8 mouse cellular contexts compared by ENCODE assay signal in the genomic region with DNA sequence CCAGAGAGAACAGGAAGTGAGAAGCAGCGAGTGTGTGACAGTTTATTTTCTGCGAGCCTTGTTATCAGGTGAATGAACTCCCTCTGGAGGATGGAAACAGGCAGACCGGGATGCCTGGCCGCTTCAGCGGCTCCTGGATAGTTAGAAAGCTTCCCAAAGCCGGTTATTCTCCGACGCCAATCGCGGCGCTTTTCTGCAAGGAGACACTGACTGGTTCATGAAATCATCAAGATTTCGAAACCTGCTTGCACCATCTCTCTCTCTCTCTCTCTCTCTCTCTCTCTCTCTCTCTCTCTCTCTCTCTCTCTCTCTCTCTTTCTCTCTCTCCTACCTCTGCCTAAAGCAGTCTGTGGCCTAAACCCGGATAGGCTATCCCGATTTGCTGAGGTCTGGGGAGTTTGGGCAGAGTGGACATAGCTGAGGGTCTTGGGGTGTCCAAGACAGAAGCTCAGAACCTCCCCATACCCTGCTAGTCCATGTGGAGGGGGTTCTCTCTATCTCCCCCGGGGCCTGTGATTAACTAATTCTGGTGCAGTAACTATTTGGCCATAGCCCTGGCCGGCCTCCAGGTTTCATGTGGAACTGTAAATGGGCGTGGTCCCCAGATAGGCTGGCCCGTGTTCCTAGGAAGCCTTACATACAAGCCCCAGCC. TPM values are rescaled to one million over a fixed set of nuclear protein-coding genes. Genes with fewer than 3 reads are reported as not detected.
DNase-seq lines count a peak whose midpoint lies in the region; ATAC-seq and TF ChIP-seq lines count a peak whose summit lies in the region.

No protein-coding gene starts in this region.

- no peaks in the 10 kb centered on the region for H3K27me3 ChIP-seq in intestine, embryonic 15.5 days (replicated peaks)
- H3K27me3 ChIP-seq in liver, embryonic 12.5 days (replicated peaks) = no peaks in the 10 kb centered on the region
- no peaks in the 10 kb centered on the region for H3K27me3 ChIP-seq in stomach, embryonic 15.5 days (replicated peaks)

- H3K27ac ChIP-seq in left cerebral cortex, adult 2 months = no peak overlapping the region
- H3K27ac ChIP-seq in intestine, embryonic 15.5 days = peak overlapping the region; percentile 81
- peak overlapping the region; percentile 97 for H3K27ac ChIP-seq in liver, embryonic 12.5 days
- H3K27ac ChIP-seq in stomach, embryonic 15.5 days = peak overlapping the region; percentile 84

- H3K9ac ChIP-seq in intestine, embryonic 15.5 days = peak overlapping the region; percentile 37
- peak overlapping the region; percentile 83 for H3K9ac ChIP-seq in liver, embryonic 12.5 days
- no peak overlapping the region for H3K9ac ChIP-seq in stomach, embryonic 15.5 days

- intact Hi-C loops in left cerebral cortex, adult 2 months (cut with DNase I) = no loop called here

- no peaks in the 10 kb centered on the region for H3K9me3 ChIP-seq in intestine, embryonic 15.5 days
- H3K9me3 ChIP-seq in liver, embryonic 12.5 days (replicated peaks) = no peaks in the 10 kb centered on the region
- H3K9me3 ChIP-seq in stomach, embryonic 15.5 days = no peaks in the 10 kb centered on the region

- WGBS in intestine, embryonic 15.5 days = 4% methylated on average over 18 of the region's 18 CpGs
- 2% methylated on average over 18 of the region's 18 CpGs for WGBS in liver, embryonic 12.5 days (ENCODE audit: insufficient replicate concordance)
- 5% methylated on average over 18 of the region's 18 CpGs for WGBS in stomach, embryonic 15.5 days

- TF ChIP-seq CTCF in left cerebral cortex, adult 2 months (IDR thresholded peaks at IDR 0.05) = peak; percentile 32

- H3K4me2 ChIP-seq in intestine, embryonic 15.5 days (replicated peaks) = peak overlapping the region; percentile 59
- H3K4me2 ChIP-seq in liver, embryonic 12.5 days = peak overlapping the region; percentile 78
- peak overlapping the region; percentile 66 for H3K4me2 ChIP-seq in stomach, embryonic 15.5 days

- DNase-seq in left cerebral cortex, adult 2 months (ENCODE audit: extremely low spot score in 1 of 2, low spot score in 2 of 2) = peak; percentile 13 to 18
- no peak for DNase-seq in left cerebral cortex, adult 8-10 months (ENCODE audit: low spot score in 2 of 2)
- DNase-seq in cerebellum, postnatal 36 days = peak; percentile 5 to 8

- peak; percentile 58 for ATAC-seq in granulocyte monocyte progenitor cell, adult 5-6 weeks (replicated peaks; ENCODE audit: poor library complexity, severe bottlenecking)
- ATAC-seq in intestine, embryonic 15.5 days = peak; percentile 51
- ATAC-seq in liver, embryonic 12.5 days = peak; percentile 36; the same call in 1 of the 2 replicates
- peak; percentile 51; the same call in 1 of the 2 replicates for ATAC-seq in monocyte, adult 5-6 weeks (replicated peaks; ENCODE audit: insufficient number of reproducible peaks, low FRiP score, low TSS enrichment, poor library complexity, severe bottlenecking)
- peak; percentile 54; the same call in 1 of the 2 replicates for ATAC-seq in stomach, embryonic 15.5 days (ENCODE audit: insufficient read depth, low FRiP score, low read depth)

- H3K36me3 ChIP-seq in intestine, embryonic 15.5 days = no peaks in the 10 kb centered on the region
- no peaks in the 10 kb centered on the region for H3K36me3 ChIP-seq in liver, embryonic 12.5 days
- no peaks in the 10 kb centered on the region for H3K36me3 ChIP-seq in stomach, embryonic 15.5 days

- H3K4me1 ChIP-seq in intestine, embryonic 15.5 days (replicated peaks) = peaks cover 18% of the 10 kb centered on the region
- H3K4me1 ChIP-seq in liver, embryonic 12.5 days = peaks cover 80% of the 10 kb centered on the region
- H3K4me1 ChIP-seq in stomach, embryonic 15.5 days = peaks cover 31% of the 10 kb centered on the region

- H3K4me3 ChIP-seq in left cerebral cortex, adult 2 months = peak overlapping the region; percentile 39
- H3K4me3 ChIP-seq in intestine, embryonic 15.5 days (replicated peaks) = peak overlapping the region; percentile 31
- H3K4me3 ChIP-seq in liver, embryonic 12.5 days = peak overlapping the region; percentile 68
- peak overlapping the region; percentile 33 for H3K4me3 ChIP-seq in stomach, embryonic 15.5 days (replicated peaks)

RNA-seq across cellular contexts. Expression of a gene that starts 7.3 kb away (rescaled TPM):
- 1 to 10 TPM; 2.9 to 3.4 TPM for total RNA-seq in left cerebral cortex, adult 2 months (2021)
- total RNA-seq in left cerebral cortex, adult 8-10 months (2022) = 1 to 10 TPM; 2.5 to 4.4 (median 3.3) TPM
- 43.1 and 67.6 TPM in 2 replicates for total RNA-seq in granulocyte monocyte progenitor cell, adult 5-6 weeks (2014; fragmentation: Nextera tagmentation)
- total RNA-seq in granulocyte monocyte progenitor cell, adult 5-6 weeks (2017) = 29.8 and 36.0 TPM in 2 replicates
- polyA plus RNA-seq in intestine, embryonic 15.5 days (2015; fragmentation: Nextera tagmentation; extraction: Ambion mirVana) = 3.3 and 3.7 TPM in 2 replicates
- 3.8 and 4.5 TPM in 2 replicates for polyA plus RNA-seq in liver, embryonic 12.5 days (2016; fragmentation: Nextera tagmentation; extraction: Ambion mirVana)
- total RNA-seq in monocyte, adult 5-6 weeks (2017) = 28.3 to 57.4 TPM (median 42.9 TPM) in 3 replicates
- polyA plus RNA-seq in stomach, embryonic 15.5 days (2015; fragmentation: Nextera tagmentation; extraction: Ambion mirVana) = 3.9 and 4.0 TPM in 2 replicates

Comparison
In these comparisons a context has a peak if more than half of its experiments do, and no peak if none do; other contexts are left out.
1. DNase-seq: peak in left cerebral cortex, adult 2 months (2 of 2) and cerebellum, postnatal 36 days (2 of 2); none in left cerebral cortex, adult 8-10 months (0 of 2).
2. Peak in every context shown above with its lines, with median percentiles within 50 percentile points of each other: H3K4me3 ChIP-seq, ATAC-seq and H3K4me2 ChIP-seq.